Mouse (Mus musculus): ENCODE measurements around the gene Fam104a. TPM values are rescaled to one million over a fixed set of nuclear protein-coding genes. Genes with fewer than 3 reads are reported as not detected.
A peak's percentile ranks its signal among the peaks of the same experiment; 100 is the strongest.

Gene Fam104a
- polyA plus RNA-seq, 1 experiment from 2014 or later = 58.5 TPM

GRCm38 (mm10) chr11:113658763-113659162 is 25.2 kb downstream of the Fam104a start:
- no peak overlapping the region for H3K27ac ChIP-seq
- 86% methylated on average over 4 of the region's 4 CpGs for WGBS (ENCODE audit: insufficient replicate concordance)

DNA sequence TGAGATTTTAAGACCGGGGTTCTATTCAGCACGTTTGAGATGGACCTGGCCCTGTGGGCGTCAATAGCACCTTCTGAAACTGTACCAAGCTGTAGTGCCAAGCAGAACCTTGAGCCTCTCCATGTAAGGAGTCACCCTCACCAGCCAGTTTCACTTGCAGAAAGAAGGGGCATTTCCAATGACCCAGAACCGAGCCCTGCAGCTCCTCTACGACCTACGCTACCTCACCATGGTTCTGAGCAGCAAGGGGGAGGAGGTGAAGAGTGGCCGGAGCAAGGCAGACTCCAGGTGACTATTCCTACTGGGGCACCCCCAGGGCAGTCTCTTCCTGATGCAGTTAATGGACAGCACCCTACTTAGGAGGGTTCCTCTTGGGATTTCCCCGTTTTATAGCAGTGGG is 25.6 kb downstream of the Fam104a start:
- no peak for ATAC-seq
- H3K9ac ChIP-seq = no peak overlapping the region
- no peak overlapping the region for H3K4me2 ChIP-seq
- H3K9me3 ChIP-seq (replicated peaks) = no peaks in the 10 kb centered on the region
- no peak overlapping the region for H3K27ac ChIP-seq
- no peak overlapping the region for H3K4me3 ChIP-seq
- peaks cover 100% of the 10 kb centered on the region for H3K36me3 ChIP-seq
- H3K27me3 ChIP-seq (replicated peaks) = no peaks in the 10 kb centered on the region
- H3K4me1 ChIP-seq = no peaks in the 10 kb centered on the region
- 86% methylated on average over 8 of the region's 8 CpGs for WGBS (ENCODE audit: insufficient replicate concordance)

More at GRCm38 (mm10) chr11:113658763-113659162, 25.2 kb downstream of the Fam104a start:
- Histone ChIP-seq H3K4me2 (no peak overlapping the region), H3K4me1 (no peaks in the 10 kb centered on the region), H3K9me3 (replicated peaks) (no peaks in the 10 kb centered on the region), H3K27me3 (replicated peaks) (no peaks in the 10 kb centered on the region), H3K36me3 (peaks cover 100% of the 10 kb centered on the region), H3K4me3 (no peak overlapping the region), H3K9ac (no peak overlapping the region)
- no peak for ATAC-seq

DNA sequence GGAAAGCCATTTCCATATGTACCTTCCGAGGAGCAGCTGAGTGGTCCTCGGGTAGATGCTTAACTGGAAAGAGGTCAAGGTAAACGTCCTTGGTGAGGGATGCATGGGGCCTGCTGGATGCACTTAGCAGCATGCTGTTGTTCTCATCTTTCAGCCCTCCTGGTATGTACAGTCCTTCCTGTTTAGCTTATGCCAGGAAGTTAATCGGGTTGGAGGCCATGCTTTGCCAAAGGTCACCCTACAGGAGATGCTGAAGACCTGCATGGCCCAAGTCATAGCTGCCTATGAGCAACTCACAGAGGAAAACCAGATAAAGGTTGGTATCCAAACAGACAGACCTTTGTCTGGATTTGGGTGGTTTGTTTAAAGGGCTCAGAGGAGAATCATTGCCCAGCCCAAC is 26.7 kb downstream of the Fam104a start:
- H3K27me3 ChIP-seq (replicated peaks) = no peaks in the 10 kb centered on the region
- no peak overlapping the region for H3K27ac ChIP-seq
- H3K9me3 ChIP-seq (replicated peaks) = no peaks in the 10 kb centered on the region
- no peak overlapping the region for H3K9ac ChIP-seq
- peaks cover 100% of the 10 kb centered on the region for H3K36me3 ChIP-seq
- ATAC-seq = no peak
- no peaks in the 10 kb centered on the region for H3K4me1 ChIP-seq
- H3K4me3 ChIP-seq = no peak overlapping the region
- no peak overlapping the region for H3K4me2 ChIP-seq
- 75% methylated on average over 4 of the region's 4 CpGs for WGBS (ENCODE audit: insufficient replicate concordance)

GRCm38 (mm10) chr11:113656511-113656932 is 27.4 kb downstream of the Fam104a start:
- Histone ChIP-seq H3K27me3 (replicated peaks) (no peaks in the 10 kb centered on the region), H3K4me3 (no peak overlapping the region), H3K27ac (no peak overlapping the region), H3K9ac (no peak overlapping the region), H3K36me3 (peaks cover 100% of the 10 kb centered on the region), H3K4me1 (peaks cover 4% of the 10 kb centered on the region), H3K9me3 (replicated peaks) (no peaks in the 10 kb centered on the region), H3K4me2 (no peak overlapping the region)
- 86% methylated on average over 8 of the region's 8 CpGs for WGBS (ENCODE audit: insufficient replicate concordance)
- no peak for ATAC-seq

DNA sequence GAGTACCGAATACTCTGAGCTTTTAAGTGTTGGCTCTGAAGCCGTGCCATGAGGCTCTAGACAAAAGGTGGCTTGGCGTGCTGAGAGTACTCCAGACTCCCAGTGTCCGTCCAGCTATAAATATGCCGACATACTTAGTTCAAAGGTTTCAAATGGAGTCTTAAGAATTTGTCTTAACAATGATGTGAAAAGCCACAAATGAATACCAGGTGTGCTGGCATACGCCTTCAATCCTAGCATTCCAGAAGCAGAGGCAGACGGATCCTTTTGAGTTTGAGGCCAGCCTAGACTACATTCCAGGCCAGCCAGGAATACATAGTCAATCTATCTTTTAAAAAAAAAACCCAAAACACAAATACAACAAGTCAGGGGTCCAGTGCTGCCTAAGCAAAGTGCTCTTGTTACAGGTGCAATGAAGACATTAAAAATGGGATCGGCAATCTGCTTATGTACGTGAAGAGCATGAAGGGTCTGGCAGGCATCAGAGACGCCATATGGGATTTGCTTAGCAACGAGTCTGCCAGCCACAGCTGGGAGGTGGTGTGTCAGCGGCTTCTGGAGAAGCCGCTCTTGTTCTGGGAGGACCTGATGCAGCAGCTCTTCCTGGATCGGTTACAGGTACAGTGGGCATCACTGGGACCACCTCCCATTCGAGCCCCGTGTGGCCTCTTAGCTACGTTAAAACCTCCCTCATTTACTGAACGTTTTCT is 29.2 kb downstream of the Fam104a start:
- no peak overlapping the region for H3K27ac ChIP-seq
- WGBS (ENCODE audit: insufficient replicate concordance) = 84% methylated on average over 18 of the region's 18 CpGs
- peaks cover 20% of the 10 kb centered on the region for H3K4me1 ChIP-seq
- H3K36me3 ChIP-seq = peaks cover 83% of the 10 kb centered on the region
- H3K4me3 ChIP-seq = no peak overlapping the region
- no peak overlapping the region for H3K4me2 ChIP-seq
- no peak overlapping the region for H3K9ac ChIP-seq
- H3K9me3 ChIP-seq (replicated peaks) = no peaks in the 10 kb centered on the region
- H3K27me3 ChIP-seq (replicated peaks) = no peaks in the 10 kb centered on the region
- no peak for ATAC-seq

- H3K36me3 ChIP-seq = peaks cover 77% of the 10 kb centered on the region
Observed at GRCm38 (mm10) chr11:113654105-113654504, 29.9 kb downstream of the Fam104a start.

GRCm38 (mm10) chr11:113652516-113652915 is 31.4 kb downstream of the Fam104a start:
- 93% methylated on average over 6 of the region's 6 CpGs for WGBS (ENCODE audit: insufficient replicate concordance)
- Histone ChIP-seq H3K4me2 (no peak overlapping the region), H3K9me3 (replicated peaks) (no peaks in the 10 kb centered on the region), H3K9ac (no peak overlapping the region), H3K27me3 (replicated peaks) (peaks cover 6% of the 10 kb centered on the region), H3K27ac (no peak overlapping the region; the same call in 1 of the 2 replicates), H3K36me3 (peaks cover 61% of the 10 kb centered on the region), H3K4me1 (peaks cover 33% of the 10 kb centered on the region), H3K4me3 (no peak overlapping the region)
- ATAC-seq = no peak

More at GRCm38 (mm10) chr11:113654105-113654504, 29.9 kb downstream of the Fam104a start:
- 94% methylated on average over 15 of the region's 15 CpGs for WGBS (ENCODE audit: insufficient replicate concordance)
- ATAC-seq = no peak
- H3K9me3 ChIP-seq (replicated peaks) = no peaks in the 10 kb centered on the region
- peaks cover 21% of the 10 kb centered on the region for H3K4me1 ChIP-seq
- no peak overlapping the region for H3K4me2 ChIP-seq
- H3K27ac ChIP-seq = no peak overlapping the region
- H3K27me3 ChIP-seq (replicated peaks) = no peaks in the 10 kb centered on the region
- no peak overlapping the region for H3K9ac ChIP-seq
- no peak overlapping the region for H3K4me3 ChIP-seq

- peak overlapping the region; percentile 83 for H3K27ac ChIP-seq
- H3K9me3 ChIP-seq (replicated peaks) = no peaks in the 10 kb centered on the region
- 55% methylated on average over 8 of the region's 8 CpGs for WGBS (ENCODE audit: insufficient replicate concordance)
- no peak overlapping the region for H3K9ac ChIP-seq
- no peak for ATAC-seq
- H3K4me1 ChIP-seq = peaks cover 33% of the 10 kb centered on the region
- H3K4me3 ChIP-seq = peak overlapping the region; percentile 8
- peaks cover 11% of the 10 kb centered on the region for H3K27me3 ChIP-seq (replicated peaks)
- H3K36me3 ChIP-seq = peaks cover 55% of the 10 kb centered on the region
- H3K4me2 ChIP-seq = peak overlapping the region; percentile 89; the same call in 1 of the 2 replicates
Observed at GRCm38 (mm10) chr11:113651907-113652273, 32.1 kb downstream of the Fam104a start.

DNA sequence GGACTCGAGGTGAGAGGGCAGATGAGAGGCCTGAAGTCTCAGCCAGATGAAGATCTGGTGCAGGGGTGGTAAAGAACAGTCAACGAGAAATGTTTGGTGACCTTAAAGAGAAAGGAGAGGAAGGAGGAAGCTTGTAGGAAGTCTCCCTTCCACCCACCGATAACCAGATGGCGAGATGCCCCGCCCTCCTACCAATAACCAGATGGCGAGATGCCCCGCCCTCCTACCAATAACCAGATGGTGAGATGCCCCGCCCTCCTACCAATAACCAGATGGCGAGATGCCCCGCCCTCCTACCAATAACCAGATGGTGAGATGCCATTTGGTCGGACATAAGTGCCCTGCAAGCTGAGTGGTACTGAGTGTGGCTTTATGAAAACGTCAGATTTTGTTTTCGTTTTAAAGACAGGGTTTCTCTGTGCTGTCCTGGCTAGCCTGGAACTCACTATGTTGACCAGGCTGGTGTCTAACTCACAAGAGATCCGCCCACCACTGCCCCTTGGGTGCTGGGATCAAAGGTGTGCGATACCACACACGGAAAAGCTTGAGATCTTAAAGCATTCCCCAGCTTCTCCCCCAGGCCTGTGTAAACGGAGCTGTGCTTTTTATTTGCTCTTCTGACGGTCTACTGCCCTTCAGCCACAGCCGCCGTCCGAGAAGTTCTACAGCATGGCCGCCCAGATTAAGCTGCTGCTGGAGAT is 32.6 kb downstream of the Fam104a start:
- peaks cover 33% of the 10 kb centered on the region for H3K4me1 ChIP-seq
- peaks cover 50% of the 10 kb centered on the region for H3K36me3 ChIP-seq
- H3K9me3 ChIP-seq (replicated peaks) = no peaks in the 10 kb centered on the region
- peak overlapping the region; percentile 90 for H3K27ac ChIP-seq
- peak overlapping the region; percentile 89 for H3K4me2 ChIP-seq
- H3K4me3 ChIP-seq = peak overlapping the region; percentile 95
- WGBS (ENCODE audit: insufficient replicate concordance) = 56% methylated on average over 22 of the region's 22 CpGs
- ATAC-seq = peak; percentile 45; the same call in 1 of the 2 replicates
- H3K9ac ChIP-seq = 0 out of 2 replicates have a peak overlapping the region, but pooled peaks have one; percentile 94
- H3K27me3 ChIP-seq (replicated peaks) = peaks cover 11% of the 10 kb centered on the region

DNA sequence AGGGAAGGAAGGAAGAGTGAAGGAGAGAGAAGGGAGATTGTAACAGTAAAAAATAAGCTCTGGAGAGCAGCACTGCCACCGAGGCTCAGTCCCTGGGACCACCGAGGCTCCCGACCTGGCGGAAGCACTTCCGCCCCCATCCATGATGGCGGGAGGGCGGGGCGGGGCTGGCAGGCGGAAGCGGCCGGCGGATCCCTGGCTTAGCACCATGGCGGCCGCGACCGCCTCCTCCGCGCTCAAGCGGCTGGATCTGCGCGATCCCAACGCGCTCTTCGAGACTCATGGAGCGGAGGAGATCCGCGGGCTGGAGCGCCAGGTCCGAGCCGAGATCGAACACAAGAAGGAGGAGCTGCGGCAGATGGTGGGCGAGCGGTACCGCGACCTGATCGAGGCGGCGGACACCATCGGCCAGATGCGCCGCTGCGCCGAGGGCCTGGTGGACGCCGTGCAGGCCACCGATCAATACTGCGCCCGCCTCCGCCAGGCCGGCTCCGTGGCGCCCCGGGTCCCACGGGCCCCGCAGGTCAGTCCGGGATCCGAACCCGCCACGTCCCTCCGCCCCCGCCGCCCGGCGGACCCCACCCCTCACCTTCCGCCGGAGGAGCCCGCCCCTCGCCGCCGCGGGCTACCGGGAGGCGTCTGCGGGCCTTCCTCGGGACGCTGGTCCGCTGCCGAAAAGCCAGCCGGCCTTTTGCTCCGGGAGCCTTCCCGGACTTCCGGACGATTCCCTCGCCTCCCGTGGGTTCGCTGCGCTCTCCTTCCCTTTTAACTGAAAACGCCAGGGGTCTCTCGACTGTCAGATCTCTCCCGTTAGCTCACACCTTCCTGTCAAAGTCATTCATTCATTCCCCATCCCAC is 34.4 kb downstream of the Fam104a start, which contains the start of gene Slc39a11:
Gene Slc39a11, minus strand, starts transcription at position 727 of the 858 bp plus-strand sequence.
- peak; percentile 73 for ATAC-seq
- Histone ChIP-seq H3K27me3 (replicated peaks) (peaks cover 11% of the 10 kb centered on the region), H3K4me3 (peak within 1 kb of the TSS; percentile 95), H3K4me2 (peak within 1 kb of the TSS; percentile 89), H3K9ac (peak within 1 kb of the TSS; percentile 94), H3K4me1 (peaks cover 33% of the 10 kb centered on the region), H3K36me3 (peaks cover 32% of the 10 kb centered on the region), H3K9me3 (replicated peaks) (no peaks in the 10 kb centered on the region), H3K27ac (peak within 1 kb of the TSS; percentile 90)
- WGBS (ENCODE audit: insufficient replicate concordance) = under 1% methylated on average over 87 of the region's 91 CpGs

GRCm38 (mm10) chr11:113648690-113649352 is 35.1 kb downstream of the Fam104a start, which contains the start of gene Cog1:
Cog1 (plus strand) TSS chr11:113649169.
- Histone ChIP-seq H3K27me3 (replicated peaks) (peaks cover 11% of the 10 kb centered on the region), H3K9me3 (replicated peaks) (no peaks in the 10 kb centered on the region), H3K9ac (peak within 1 kb of the TSS; percentile 94), H3K4me2 (peak within 1 kb of the TSS; percentile 89), H3K4me3 (peak within 1 kb of the TSS; percentile 95), H3K27ac (peak within 1 kb of the TSS; percentile 90), H3K36me3 (peaks cover 24% of the 10 kb centered on the region), H3K4me1 (peaks cover 33% of the 10 kb centered on the region)
- 31% methylated on average over 26 of the region's 26 CpGs for WGBS (ENCODE audit: insufficient replicate concordance)
- peak; percentile 4; the same call in 1 of the 2 replicates for ATAC-seq
